Mouse (Mus musculus): ENCODE measurements around the gene Mcrs1.
"Not testable (repeated sequence)": the region's sequence is repeated elsewhere in the genome, so short reads cannot be mapped to it uniquely, and the experiment has no call there.

Gene Mcrs1

DNA sequence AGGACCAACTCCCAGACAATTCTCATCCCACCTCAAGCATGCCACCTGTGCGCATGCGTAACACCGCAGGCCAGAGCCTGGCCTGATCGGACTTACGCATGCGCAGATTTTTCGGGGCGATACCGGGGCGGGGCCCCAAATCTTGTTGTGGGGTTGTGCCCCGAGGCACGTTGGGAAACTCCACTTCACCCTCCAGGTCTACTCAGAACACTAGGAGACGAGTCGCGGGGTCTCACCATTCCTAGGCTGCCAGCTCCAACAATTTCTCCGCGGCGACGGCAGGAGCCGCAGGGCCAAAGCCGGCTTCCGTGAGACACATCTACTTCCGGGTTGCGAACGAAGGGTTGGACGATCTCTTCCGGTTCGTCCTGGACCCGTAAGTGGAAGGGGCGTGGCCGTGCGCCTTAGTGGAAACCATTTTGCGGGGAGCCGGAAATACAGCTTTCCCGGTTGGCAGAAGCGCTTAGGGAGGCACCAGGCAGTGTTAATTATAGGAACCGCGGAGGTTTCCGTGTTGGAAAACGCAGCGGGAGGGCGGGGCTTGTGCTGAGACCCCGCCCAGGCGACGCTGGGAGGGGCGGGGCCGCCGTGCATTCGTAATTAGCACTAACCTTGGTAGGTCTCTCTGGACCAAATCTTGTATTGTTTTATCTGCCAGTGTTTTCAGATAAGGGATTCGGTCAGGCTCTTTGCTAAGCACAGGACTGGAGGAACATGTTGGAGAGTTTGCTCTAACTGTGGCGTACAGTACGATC, at the start of gene Mcrs1:
Gene Mcrs1, minus strand, starts transcription at position 336 of the 755 bp plus-strand sequence.
- peak; percentile 97 for DNase-seq (ENCODE audit: low spot score in 2 of 2)

DNA sequence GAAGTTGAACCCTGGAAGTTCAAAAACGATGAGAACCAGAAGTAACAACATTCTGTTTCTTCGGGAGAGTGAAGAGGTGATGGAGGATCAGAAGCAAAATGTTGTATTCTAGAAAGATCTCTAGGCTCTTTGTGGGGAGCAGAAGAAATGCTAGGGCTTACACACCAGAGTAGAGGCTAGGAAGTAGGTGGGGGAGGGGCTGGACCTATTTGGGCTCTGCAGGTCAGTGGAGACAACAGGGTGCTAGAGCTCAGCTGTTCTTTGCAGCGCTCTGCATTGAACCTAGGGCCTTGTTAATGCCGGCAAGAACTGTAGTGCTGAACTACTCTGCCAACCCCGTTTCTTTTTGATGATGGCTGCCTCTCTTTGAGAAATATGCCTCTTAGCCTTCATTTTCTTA, 44.5 kb upstream of the Mcrs1 start:
- DNase-seq (ENCODE audit: low spot score in 2 of 2): no peak

DNA sequence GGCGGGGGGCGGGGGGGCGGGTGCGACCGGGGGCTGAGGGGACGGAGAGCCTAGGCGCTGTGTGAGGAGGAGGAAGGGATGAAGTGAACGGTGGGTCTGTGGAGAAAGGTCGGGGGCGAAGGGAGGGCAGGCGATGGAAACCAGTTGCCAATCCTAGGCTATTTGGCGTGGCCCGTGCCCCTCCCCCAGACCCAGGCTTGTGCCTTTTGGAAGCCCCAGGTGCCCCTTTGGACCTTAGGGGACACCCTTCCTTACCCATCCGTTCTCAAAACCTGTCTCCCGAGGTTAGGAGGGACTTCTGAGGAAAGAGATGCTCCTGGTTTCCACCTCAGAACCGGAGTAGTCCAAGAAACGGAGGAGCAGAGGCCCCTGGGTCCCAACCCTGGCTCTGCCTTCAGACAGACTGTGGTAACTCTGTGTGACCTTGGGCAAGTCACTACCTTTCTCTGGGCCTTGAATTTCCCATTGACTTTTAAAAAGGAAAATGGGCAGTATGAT, 43.8 kb upstream of the Mcrs1 start, which contains the start of gene Fam186b:
Gene Fam186b, minus strand, starts transcription at position 405 of the 498 bp plus-strand sequence.
- DNase-seq (ENCODE audit: low spot score in 2 of 2): peak in 1 of 2 experiments; percentile 17

DNA sequence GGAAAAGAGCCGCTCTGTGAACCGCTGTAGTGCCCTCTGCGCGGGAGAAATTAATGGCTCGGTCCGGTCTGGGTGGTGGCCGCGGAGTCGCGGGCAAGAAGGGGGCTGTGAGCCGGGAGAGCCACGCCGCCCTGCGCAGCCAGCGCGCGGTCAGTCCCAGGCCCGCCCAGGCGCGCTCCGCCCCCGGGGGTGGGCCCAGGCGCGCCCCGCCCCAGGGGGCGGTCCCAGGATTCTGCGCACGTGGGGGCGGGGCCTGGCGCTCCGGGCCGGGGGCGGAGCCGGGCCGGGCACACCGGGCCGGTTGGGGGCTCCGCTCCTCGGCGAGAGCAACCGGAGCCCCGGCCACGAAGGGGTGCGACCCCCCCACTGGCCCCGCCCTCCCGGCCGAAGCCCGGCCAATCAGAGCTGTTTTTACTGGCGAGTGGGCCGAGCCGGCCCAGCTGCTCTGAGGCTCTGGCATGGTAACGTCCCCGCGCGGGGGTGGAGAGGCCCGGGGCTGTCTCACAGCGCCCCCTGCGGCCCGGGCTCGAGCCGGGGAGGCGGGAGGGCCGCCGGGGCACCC, 43.1 kb upstream of the Mcrs1 start, which contains the start of gene Prpf40b:
Gene Prpf40b, plus strand, starts transcription at position 275 of the 562 bp plus-strand sequence.
- peak; percentile 82 to 90 for DNase-seq (ENCODE audit: low spot score in 2 of 2)

DNA sequence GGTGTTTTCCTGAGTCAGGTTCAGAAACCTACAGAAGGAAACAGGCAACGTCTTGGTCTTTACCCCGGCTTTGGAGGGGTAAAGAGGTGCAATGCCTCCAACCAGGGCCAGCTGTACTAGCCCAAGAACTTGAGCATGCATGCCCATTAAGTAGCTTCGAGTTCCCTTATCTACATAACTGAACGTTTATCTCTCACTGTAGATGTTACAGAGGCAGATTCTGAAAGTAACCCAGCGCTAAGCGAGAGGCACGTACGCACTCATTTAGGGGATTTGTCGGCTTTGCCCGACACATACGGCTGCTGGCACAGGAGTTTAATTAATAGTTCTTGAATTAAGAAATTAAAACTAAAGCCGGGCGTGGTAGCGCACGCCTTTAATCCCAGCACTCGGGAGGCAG, 42.5 kb upstream of the Mcrs1 start:
- DNase-seq (ENCODE audit: low spot score in 2 of 2): peak in 1 of 2 experiments; percentile 14

DNA sequence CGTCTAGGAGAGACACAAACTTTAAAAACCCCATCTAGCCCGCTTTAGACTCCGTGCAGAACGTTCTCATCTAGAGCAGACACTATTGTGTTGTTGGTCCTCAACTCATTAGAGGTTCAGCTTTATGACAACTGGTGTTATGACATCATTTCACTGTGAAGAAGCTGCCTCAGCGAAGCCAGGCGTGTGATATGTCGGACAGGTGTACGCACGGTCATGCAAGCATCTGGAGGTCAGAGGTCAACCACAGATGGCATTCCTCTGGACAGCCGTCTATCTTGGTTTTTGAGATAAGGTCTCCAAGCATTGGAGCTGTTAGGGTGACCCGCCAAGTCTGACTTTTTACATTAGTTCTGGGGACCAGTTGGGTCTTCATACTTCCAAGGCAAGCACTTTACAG, 38.8 kb upstream of the Mcrs1 start:
- DNase-seq (ENCODE audit: low spot score in 2 of 2): no peak

DNA sequence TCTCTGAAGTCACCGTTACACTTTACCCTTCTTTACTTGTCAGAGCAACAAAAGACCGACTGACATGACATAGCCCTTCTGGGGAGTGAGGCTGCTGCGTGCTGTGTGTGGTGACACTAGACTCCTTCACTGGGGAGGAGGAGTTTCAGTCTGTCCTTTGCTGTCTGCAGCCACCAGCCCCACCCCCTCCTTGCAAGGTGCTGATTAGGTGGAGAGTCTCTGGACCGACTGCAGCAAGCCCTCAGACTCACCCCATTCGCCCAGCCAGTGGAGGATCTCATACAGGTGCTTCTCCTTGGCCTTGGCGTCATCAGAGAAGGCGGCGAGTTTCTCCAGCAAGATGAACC, 33.4 kb upstream of the Mcrs1 start:
- no peak for DNase-seq (ENCODE audit: low spot score in 2 of 2)

DNA sequence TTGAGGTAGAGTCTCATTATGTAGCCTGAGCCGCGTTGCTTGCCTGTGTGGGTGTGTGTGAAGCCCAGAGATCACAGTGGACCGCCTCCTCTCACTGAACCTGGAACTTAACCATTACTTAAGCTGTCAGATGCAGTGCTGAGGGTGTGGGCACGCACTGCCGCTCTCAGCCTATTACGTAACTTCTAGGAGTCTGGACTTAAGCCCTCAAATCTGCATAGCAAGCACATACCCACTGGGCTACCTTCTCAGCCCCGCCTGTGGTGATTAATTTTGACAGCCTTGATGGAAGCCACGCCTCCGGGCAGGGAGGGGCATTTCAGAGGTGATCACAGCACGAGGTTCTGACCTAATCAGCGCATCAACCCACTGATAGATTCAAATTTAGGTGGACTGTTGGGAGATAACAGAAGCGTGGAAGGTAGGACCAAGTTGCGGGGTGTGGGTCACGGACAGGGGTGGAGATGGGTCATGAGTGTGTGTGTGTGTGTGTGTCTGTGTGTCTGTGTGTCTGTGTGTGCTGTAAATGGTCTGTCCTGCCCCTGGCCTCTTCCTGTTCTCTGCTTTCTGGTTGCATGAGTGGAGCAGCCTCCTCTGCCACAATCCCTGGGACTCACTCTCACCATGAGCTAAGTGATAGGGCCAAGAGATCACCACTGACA, 32.9 kb upstream of the Mcrs1 start:
- peak; percentile 21 to 38 for DNase-seq (ENCODE audit: low spot score in 2 of 2)

DNA sequence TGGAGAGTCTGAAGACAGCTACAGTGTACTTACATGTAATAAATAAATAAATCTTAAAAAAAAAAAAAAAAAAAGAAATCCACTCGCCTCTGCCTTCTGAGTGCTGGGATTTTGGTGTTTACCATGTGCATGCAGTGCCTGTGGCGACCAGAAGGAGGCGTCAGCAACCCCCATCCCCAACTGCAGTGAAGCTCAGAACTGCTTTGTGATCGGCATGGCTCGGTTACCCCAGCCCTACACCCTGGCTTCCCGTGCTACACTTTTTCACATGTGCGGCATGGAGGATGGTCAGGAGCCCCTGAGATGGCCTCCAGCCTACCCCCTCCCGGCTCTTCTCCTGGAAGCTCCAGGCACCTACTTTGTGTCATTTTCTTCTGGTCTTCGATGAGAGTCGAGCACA, 31.7 kb upstream of the Mcrs1 start:
- DNase-seq (ENCODE audit: low spot score in 2 of 2): peak in 1 of 2 experiments; percentile 21

DNA sequence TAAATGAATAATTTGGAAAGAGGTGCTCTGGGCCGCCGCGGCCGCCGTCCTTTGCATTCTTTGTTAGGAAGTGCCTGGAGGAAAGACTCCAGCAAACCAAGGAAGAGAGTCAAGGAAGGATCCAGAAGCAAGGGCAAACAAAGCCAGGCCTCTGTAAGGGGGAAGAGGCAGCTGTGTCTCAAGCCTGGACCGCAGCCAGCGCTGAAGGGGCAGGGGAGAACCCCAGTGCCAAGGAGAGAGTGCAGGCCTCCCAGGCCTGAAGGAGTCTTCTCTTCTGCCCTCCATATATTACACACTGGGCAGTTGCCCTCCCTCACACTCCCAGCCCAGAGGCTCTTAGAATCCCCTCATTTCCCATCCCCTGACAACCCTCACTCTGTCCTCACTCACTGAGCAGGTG, 26.5 kb upstream of the Mcrs1 start:
- no peak for DNase-seq (ENCODE audit: low spot score in 2 of 2)

DNA sequence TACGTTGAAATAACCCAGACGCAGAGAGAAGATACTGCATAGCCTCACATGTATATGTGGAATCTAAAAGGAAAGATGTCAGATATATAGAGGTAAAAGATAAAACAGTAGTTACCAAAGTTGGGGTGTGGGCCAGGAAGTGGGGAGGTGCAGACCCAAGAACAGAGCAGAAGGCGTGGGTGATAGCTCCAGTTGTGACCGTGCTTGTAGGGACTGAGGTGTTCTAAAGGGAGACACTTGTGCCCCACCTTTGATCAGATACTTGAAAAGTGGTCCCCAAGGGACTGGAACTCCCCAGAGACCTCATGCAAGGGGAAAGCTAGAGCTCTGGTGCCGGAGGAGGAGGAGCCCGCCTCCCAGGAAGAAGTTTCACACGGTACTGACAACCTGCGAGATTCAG, 24.3 kb upstream of the Mcrs1 start:
- DNase-seq (ENCODE audit: low spot score in 2 of 2): no peak

DNA sequence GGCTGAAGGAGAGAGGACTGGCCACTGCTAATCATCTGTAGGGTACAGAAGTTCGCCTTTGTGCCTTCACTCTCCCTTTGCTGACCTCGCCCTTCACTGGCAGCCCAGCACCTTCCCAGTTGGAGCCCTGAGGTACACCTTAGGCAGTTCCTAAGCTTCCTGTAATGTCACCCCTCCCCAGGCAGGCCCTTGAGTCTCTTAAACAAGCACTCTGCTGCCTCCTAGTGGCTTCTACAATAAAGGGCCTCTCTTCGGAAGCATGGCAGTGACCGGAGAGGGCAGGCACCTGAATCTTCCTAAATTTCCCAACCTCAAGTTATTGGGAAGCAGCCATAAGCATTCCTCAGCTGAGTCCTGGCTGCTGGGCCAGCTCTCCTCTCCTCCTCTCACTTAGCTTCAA, 13.9 kb upstream of the Mcrs1 start:
- peak; percentile 31 to 66 for DNase-seq (ENCODE audit: low spot score in 2 of 2)

DNA sequence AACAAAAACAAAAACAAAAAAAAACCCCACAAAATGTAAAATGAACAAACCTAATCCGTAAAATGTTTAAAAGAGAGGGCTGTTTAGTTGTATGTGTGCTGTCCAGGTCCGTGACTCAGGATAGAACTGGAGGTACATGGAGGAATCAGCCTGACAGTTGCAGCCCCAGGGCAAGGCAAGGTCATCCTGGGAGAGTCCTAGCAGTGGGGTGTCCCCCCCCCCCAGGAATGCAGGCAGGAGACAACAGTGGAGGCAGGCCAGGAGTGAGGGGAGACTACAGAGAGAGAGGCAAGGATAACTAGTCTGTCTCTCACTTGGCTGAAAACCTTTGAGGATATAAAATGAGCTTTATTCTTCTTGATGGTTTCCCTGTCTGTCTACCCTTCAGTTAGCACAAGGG, 12.6 kb upstream of the Mcrs1 start:
- DNase-seq (ENCODE audit: low spot score in 2 of 2): no peak

DNA sequence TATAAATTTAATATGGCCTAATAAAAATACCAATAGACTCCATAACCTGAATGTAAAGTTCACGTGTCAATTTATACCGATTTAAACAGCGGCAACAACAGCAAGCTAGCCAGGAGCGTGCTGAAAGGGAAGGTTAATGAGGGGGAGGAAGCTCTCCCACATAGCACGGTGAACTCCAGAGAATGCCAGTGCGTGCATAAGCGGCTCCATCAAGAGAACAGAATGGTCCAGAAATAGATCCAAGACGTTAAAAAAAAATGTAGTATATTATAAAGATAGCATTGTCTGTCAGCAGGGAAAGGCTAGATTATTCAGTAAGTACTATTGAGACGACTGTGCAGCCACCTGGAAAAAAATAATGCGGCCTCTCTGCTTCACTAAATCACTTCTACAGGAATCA, 10.9 kb upstream of the Mcrs1 start:
- DNase-seq (ENCODE audit: low spot score in 2 of 2): no peak

DNA sequence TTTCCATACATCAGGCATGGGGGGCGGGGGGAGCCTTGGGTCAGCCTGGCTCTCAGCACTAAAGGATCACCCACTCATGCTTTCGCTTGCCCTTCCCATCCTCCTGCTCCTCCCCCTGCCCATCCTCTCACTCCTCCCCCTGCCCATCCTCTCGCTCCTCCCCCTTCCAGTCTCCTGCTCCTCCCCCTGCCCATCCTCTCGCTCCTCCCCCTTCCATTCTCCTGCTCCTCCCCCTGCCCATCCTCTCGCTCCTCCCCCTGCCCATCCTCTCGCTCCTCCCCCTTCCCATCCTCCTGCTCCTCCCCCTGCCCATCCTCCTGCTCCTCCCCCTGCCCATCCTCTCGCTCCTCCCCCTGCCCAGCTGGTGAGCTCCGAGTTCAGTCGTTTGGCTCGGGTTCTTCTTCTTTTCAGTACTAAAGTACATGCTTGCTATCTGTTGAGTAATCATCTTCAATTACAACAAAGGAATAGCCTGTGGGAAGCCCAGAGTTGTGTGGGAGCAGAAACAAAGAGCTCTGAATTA, 8.0 kb upstream of the Mcrs1 start:
- DNase-seq (ENCODE audit: low spot score in 2 of 2): peak; percentile 25 to 52

DNA sequence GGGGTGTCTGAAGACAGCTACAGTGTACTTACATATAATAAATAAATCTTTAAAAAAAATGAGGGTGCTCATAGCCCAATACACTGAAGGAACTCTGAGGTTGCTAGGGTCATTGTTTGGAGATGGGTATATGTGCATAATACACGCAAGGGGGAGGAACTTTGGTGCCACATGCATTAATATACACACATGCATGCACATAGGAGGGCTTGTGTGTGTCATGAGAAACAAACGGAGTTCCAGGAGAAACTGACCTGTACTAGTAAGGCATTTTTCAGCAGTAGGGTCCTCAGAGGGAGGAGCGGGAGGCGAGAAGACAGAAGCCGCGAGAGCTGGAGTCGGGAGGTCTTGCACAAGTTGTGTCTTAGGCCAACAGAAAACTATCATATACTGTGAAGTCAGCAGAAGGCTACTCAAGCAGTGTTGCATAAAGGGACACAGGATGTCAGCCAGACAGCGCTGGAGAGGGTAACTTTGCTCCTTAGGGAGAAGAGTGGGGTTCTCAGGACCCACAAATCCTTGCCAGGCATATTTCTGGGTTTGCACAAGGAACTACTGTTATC, 7.5 kb upstream of the Mcrs1 start:
- no peak for DNase-seq (ENCODE audit: low spot score in 2 of 2)

DNA sequence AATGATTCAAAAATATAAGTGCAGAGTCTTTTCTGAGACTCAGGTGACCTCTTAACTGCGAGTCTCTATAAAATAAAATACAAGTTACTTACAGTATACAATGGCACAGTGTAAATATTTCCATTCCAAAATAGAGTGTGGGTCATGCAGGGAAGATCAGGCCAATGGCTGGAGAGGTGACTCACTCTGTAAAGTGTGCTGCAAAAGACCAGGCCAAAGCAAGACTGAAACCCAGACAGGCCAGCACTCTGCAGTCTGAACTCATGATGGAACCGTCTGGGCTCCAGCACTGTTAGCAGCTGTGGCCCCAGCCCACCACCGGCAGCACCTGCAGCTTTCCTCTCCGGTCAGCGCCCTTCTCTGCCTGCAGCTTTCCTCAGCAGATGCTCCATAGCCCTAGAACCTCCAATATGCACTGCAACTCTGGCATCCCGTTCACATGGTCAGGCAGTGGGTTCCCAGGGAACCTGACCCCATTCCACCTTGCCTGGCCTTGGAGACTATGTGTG, 3.5 kb upstream of the Mcrs1 start:
- no peak for DNase-seq (ENCODE audit: low spot score in 2 of 2)

DNA sequence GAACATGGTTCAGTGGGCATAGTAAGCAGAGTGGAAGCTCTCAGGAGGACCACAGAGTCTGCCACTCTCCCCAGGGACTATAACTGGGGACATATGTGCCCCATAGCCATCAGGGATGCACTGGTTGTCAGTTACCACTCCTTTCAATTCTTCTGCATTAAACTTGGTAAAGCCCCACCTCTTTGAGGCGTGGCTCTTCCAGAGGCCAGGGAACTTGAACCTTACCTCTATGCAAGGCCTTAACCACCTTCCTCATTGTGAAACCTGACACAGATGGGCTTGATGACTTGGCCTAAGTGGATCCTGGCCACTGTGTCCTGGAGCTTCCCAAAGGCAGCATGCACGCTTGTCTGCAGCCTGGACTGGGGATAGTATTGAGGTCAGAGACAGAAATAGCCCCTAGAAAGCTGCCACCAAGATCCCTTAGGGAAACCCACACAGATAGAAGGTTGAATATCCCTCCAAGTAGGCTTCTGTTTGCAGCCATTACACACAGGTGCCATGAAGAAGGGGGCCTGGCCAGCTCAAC, 2.8 kb upstream of the Mcrs1 start:
- no peak for DNase-seq (ENCODE audit: low spot score in 2 of 2)

DNA sequence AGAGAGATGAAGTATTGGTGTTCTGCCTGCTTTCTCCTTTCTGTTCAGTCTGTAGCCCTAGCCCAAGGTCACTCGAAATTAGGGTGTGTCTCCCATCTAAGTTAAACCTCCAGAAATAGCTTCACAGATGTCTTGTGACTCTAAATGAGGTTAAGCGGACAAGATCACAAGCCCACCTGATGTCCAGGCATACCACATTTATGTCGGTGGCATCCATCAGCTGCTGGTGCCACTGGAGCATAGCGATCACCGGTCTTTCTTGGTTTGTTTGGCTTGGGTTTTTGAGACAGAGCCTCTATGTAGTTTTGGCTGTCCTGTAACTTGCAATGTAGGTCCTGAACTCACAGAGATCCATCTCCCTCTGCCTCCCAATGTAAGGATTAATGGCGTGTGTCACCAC, 2.0 kb upstream of the Mcrs1 start:
- DNase-seq (ENCODE audit: low spot score in 2 of 2): no peak

DNA sequence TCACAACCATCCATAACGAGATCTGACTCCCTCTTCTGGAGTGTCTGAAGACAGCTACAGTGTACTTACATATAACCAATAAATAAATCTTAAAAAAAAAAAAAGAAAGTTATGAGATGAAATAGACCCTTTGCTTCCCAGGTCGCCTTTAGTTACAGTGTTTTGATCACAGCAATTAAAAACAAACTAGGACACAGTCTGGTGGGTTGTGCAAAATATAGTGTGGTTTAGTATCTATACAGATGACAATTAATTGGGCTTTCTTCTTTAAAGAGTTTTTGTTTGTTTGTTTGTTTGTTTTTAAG, 1.4 kb upstream of the Mcrs1 start:
- DNase-seq (ENCODE audit: low spot score in 2 of 2): not testable (repeated sequence)

DNA sequence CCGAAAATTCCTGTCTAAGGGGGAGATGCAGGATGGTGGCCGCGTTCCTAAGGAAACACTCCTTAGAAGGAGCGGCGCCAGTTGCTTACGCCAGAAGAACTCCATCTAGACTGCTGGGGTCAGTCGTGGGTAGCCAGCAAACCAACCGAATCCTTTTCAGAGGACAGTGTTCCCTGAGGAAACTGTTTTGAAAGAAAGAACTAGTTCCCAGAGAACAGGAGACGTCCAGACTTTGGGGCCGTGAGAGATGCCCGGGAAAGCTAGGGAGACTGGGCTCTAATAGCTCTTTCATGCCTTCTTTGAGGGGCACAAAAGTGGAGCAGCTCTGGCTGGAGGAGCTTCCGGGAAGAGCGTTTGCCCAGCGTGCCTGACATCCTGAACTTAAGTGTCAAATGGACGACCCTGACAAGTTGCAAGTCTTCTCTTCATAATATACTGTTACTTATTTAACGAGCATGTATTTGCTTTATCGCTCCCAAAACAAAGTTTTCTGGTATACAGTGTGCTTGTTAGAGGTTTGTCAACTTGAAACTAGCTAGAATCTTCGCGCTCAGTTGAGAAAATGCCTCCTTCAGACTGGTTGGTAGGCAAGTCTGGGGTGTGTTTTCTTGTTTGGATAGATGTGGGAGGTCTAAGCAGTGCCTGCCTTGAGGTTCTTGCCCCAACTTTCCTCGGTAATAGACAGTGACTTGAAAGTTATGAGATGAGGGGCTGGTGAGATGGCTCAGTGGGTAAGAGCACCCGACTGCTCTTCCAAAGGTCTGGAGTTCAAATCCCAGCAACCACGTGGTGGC, 817 bp upstream of the Mcrs1 start:
- no peak for DNase-seq (ENCODE audit: low spot score in 2 of 2)
